Mouse (Mus musculus): ENCODE data around the gene Nup133.

The Nup133 gene

DNA sequence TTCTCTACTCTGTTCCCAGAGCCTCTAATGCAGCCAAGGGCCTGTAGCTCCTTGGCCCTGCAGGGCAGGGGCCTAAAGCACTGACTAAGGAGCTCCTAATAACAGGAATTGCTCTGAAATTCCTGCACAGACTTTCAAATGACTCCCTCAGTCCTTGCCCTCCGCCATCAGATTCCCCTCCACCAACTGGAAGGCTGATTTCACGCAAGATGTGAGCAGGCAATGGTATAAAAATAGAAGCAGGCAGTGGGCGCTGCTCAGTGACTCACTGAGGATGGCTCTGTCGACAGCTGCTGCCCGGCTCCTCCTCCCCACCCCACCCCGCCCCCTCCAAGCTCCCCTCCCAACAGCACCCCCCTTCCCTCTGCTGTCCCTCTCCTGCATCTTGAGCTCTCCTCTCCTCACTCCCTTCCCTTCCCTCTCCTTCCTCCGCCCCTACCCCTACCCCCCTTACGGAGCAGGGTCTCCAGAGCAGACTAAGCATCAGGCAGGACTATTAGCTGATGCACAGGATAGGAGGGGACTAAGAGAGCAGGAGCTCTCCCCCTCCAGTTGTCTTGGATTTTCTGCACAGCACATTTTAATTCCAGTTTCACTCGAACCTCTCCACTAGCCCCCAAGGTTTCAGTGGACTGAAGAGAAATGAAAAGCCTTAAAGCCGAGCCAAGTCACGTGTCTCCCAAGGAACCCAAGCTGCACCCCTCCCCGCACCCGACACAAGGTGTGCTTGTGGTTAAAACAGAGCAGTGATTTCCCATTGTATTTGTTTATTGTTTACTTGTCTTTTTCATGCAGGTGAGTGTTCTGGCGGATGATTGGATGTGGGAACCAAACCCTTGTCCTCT is 64.1 kb downstream of the Nup133 start:
- peak; percentile 53 to 66 for DNase-seq

- no peak for DNase-seq
These were observed 66.0 kb downstream of the Nup133 start for GRCm38 (mm10) chr8:123883094-123883493.

DNA sequence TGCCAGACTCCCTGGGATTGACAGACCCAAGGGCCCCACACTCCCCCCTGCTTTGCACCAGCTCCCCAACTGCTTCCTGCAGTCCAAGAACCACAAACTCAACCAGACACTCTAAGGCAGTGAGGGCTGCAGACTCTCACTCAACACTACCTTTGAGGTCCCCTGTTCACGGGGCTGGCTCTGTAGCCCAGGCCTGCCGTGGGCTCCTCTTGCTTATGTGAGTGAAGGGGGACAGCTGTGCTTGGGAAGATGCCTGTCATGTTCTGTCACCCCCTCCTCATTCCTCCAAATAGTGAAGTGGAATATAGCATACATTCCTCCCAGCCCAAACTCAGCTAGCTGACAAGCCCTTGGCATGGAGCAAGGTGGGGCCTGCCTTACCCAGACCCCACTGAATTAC is 66.7 kb downstream of the Nup133 start:
- DNase-seq, result no peak

DNA sequence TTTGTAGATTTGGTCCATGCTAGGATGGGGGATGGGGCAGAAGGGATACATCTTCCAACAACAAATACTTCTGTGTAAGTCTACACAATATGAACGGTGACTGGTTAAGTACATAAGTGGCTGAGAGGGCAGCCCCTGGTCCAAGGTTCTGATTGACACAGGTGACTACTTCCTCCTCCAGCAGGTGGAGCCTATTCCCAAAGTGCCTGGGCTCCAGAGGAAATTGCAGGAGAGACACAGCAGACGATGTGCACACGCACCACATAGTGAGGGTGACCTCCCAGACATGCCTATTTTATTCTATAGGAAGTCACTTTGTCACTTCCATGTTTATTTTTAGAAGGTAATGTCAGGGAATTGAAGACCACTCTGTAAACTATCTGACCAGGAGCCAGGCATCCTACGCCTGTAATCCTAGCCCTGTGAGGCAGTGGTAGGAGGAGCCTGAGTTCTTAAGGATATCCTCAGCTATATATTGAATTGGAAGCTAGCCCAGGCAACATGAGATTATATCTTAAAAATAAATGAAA is 68.2 kb downstream of the Nup133 start:
- no peak for DNase-seq

DNA sequence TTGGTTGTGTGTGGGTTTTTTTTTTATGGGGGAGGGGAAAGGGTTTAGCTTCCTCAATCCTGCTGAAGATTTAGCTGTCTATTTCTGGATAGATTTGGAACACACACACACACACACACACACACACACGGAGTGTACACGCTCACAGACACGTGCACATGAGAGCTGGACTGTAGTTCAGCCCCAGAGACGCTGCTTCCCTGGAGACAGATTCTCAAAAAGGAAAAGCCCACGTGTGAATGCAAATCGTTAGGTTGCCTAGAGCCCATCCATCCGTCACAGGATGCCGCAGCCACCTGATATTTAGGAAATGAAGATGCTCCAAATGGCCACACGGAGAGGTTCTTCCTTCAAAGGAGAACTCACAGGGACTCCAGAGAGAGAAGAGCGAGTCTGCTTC is 68.8 kb downstream of the Nup133 start:
- DNase-seq, result no peak

DNA sequence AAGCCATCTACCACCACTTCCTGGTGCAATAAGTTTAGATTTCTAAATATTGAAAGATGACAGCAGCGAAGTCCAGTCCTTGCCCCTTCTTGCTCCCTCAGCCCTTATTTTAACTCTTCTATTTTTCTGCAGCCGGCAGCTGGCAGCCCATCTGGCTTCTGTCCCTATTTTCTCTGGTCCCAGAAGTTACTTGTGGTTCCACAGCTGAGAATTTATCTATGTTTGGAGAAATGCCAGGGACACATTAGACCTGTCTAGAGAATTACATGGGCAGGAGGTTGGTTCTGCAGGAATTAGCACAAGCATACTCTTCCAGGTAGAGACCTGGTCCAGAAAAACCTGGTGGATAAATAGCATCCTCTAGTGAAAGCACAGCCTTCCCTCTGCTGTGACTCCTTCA is 71.2 kb downstream of the Nup133 start:
- DNase-seq, result no peak

DNA sequence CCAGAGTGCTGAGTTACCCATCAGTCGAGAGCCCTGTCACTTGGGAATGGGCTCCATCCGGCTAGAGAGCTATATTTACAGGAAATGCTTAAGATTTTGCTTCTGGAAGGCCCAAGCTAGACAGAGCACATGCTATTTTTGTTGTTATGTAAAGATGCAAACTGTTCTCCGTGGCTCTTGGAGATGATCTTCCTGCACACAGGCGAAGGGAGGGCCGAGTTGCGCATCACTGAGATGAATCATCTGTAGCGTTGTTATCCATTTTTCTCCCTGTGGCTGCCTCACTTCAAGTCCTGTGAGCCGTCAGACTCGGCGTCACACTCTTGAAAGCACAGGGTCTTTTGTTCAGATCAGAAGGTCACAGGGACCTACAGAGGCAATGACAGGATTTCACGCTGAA is 74.7 kb downstream of the Nup133 start:
- DNase-seq, result no peak

DNA sequence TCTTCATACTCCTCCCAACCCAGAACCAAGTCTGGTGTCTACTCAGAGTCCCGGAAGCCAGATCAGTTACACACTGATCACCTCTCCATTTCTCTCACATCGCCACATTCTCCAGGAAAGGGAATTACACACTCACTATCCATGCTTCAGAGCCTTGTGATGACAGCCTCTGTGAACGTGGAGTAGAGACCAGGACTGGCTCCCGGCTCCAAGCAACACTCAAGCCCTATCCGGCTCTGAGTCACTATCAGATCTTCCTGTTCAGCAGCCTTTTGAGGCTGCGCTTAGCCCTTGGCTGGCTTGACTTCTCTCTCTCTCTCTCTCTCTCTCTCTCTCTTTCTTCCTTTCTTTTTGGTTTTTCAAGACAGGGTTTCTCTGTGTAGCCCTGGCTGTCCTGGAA is 75.7 kb downstream of the Nup133 start:
- DNase-seq, result no peak

DNA sequence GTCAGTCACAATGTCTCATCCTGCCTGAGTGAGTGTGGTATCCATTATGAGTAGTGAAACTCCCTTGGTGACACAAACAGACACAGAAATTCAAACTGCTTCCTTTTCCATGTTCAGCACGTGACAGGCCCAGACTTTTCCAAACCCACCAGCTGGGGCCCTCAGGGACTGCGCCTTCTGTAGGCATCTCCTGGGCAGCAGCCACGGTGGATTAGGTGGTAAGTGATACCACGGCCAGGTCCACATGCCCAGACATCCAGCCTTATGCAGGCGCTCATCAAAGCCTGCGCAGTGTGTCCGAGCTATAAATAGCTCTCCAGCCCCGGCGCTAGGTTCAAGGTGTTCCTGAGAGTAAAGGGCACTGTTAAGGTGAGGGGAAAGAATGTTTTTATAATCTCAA is 77.0 kb downstream of the Nup133 start:
- DNase-seq, result peak in 1 of 2 experiments; percentile 29

GRCm38 (mm10) chr8:123866971-123867370 is 82.1 kb downstream of the Nup133 start:
- DNase-seq, result no peak

DNA sequence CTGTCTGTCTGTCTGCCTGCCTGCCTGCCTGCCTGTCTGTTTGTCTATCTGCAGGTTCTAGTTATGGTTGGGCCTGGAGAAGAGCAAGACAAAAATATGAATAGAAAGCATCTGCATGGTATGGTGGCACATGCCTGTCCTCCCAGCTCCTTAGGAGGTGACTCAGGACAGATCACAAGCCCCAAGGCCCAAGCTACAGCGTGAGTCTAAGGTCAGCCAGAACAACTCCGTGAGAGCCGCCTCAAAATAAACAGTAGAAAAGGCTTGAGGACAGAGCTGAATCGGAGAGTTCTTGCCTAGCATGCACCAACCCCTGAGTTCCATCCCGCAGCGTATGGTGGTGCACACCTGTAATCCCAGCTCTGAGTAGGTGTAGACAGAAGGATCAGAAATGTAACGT is 83.3 kb downstream of the Nup133 start:
- no peak for DNase-seq

DNA sequence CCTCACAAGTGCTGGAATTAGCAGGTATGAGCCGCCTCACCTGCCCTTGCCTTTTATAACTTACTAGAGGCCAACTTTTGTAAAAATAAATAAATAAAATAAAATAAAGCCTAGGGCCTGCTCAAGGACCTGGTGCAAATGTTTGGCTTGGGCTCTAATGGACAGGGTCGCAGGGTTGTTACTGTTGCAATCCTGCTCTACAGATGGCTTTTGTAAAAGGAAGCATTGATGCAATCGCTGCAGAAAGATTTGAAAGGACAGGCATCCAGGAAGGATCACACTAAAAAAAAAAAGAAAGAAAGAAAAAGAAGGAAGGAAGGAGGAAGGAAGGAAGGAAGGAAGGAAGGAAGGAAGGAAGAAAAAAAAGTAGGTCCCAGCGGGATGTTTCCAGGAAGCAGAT is 88.7 kb downstream of the Nup133 start:
- no peak for DNase-seq

DNA sequence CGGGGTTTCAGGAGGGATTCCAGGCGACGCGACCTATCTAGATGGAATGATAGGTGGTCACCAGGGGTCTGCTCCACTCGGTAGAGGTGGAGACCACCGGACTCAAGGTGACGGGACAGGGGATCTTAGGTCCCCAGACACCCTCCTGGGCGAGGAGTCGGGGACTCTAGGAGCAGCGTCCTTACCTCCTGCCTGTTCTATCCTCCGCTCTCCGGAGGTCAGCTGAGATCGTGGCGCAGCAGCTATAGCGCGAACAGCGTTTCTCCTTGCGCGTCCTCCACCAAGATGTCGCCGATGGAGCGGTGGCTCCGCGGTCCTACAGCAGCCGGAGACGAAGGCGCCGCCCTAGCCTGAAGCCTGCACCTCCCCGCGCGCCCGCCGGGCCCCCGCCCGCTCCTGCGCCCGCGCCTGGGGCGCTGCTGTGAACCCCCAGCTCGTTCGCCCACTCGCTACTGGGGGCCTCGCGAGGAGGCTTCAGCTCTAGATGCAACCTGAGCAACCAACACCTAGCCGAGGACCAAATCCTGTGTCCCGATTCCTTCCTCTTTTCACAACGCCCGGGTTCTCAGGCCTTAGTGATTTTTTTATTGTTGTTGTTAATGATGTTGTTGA is 89.3 kb downstream of the Nup133 start, which contains the start of gene Ccsap:
Gene Ccsap (minus strand): TSS at position 562 of the 612 bp plus-strand sequence.
- peak; percentile 79 to 81 for DNase-seq

- DNase-seq, result peak; percentile 95 to 97
These were observed 90.0 kb downstream of the Nup133 start for GRCm38 (mm10) chr8:123858941-123859647.

- peak in 1 of 2 experiments; percentile 64 for DNase-seq
These were observed 90.5 kb downstream of the Nup133 start for GRCm38 (mm10) chr8:123858574-123858940.

DNA sequence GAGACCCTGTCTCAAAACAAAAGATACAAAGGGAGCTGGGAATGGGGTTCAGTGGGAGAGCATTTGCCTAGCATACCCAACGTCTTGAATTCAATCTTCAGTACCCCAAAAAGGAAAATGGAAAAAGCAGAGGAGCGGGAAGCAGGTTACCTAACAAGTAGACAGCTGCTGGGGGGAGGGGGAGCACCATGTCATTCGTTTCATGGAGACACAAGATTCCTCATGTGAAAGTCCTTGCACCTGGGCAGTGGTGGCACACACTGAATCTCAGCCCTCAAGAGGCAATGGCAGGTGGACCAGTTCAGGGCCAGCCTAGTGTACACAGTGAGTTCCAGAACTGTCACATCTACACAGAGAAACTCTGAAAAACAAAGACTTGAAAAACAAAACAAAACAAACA is 91.7 kb downstream of the Nup133 start:
- peak in 1 of 2 experiments; percentile 56 for DNase-seq

DNA sequence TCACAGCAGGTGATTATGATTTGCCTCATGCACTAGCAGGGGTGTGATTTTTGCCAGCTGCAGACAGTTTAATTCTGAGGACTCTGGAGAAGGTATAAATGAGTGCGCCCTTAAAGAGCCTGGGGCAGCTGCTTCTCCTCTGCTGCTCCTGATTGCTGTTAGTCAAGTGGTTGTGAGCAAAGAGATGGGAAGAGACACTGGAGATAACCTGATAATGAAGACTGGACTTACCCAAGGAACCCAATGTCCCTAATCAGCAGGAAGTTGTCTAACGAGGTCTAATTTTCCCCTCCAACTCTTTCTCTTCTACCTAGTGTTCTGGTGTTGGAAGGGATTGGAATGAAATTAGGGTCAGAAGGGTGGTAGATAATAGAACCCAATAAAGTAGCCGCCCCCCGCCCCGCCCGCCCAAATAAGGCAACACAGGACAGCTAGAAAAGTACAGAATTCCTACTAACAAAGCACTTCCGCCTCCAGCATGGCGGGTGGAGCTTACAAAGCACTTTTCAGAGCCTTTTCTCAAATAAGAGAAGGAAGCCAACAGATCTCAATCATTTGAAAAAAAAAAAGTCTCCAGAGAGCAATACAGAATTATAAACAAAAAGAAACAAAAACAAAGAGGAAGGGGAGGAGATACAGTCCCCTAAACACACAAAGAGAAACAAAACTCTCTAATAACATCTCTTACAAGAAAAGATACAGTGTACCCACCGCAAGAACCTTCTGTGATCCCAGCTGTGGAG is 94.2 kb downstream of the Nup133 start:
- DNase-seq, result no peak

DNA sequence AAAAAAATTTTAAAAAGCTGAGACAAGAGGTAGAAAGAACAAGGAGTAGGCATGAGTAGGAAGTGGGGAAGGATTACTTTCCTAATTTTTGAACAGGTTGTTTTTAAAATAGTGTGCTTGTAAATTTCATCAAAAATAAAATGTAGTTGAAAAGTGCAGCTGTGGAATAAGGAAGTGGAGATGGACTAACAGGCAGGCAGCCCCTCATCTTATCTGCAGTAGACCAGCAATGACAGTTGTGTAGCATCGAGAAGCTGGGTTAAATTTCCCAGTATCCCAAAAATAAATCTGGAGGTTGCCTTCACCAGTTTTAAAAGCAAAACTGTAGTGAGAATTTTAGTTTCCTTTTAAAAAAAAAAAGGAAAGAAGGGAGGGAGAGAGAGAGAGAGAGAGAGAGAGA is 94.8 kb downstream of the Nup133 start:
- no peak for DNase-seq

- DNase-seq, result peak; percentile 50 to 63
These were observed 97.5 kb downstream of the Nup133 start for GRCm38 (mm10) chr8:123851590-123851989.

GRCm38 (mm10) chr8:123849352-123849751 is 99.7 kb downstream of the Nup133 start:
- DNase-seq, result no peak

GRCm38 (mm10) chr8:123847546-123847945 is 101.5 kb downstream of the Nup133 start:
- DNase-seq, result peak; percentile 61 to 72
